Mouse (Mus musculus) limb, embryonic 11.5 days (tissue): ENCODE measurements around the gene Nuak2. TPM values are rescaled to one million over a fixed set of nuclear protein-coding genes. Genes with fewer than 3 reads are reported as not detected.

Source experiments
- ATAC-seq: fragments of 200-750 bp; cut with Nextera tagmentation; 2 replicates; pipeline ENCODE4 v1.8.0; 2017; ENCODE audit warnings: low read depth; ENCODE audit not compliant: insufficient number of reproducible peaks, low FRiP score, low TSS enrichment
- DNase-seq: peaks from one replicate; pipeline ENCODE4 v3.0.0-alpha.2; 2015; ENCODE audit warnings: low spot score
- H3K27ac ChIP-seq: fragments of 300-500 bp; sonication (generic); replicated peaks from 2 replicates; pipeline ENCODE4 v1.5.1; 2014; ENCODE audit warnings: low read depth, mild to moderate bottlenecking, low read length
- H3K27me3 ChIP-seq: fragments of 300-500 bp; sonication (generic); 2 replicates; pipeline ENCODE4 v1.6.1; 2014; ENCODE audit warnings: mild to moderate bottlenecking, low read length, mixed read lengths; ENCODE audit not compliant: control insufficient read depth, insufficient read depth
- H3K36me3 ChIP-seq: fragments of 300-500 bp; sonication (generic); 2 replicates; pipeline ENCODE4 v1.6.1; 2014; ENCODE audit warnings: mild to moderate bottlenecking, low read length, moderate library complexity, mixed read lengths; ENCODE audit not compliant: control insufficient read depth, insufficient read depth
- H3K4me1 ChIP-seq: fragments of 300-500 bp; sonication (generic); 2 replicates; pipeline ENCODE4 v1.6.1; 2014; ENCODE audit warnings: low read length, mixed read lengths; ENCODE audit not compliant: control insufficient read depth, insufficient read depth
- H3K4me2 ChIP-seq: fragments of 300-500 bp; sonication (generic); 2 replicates; pipeline ENCODE4 v1.6.1; 2014; ENCODE audit warnings: low read depth, mild to moderate bottlenecking, moderate library complexity; ENCODE audit not compliant: severe bottlenecking
- H3K4me3 ChIP-seq: fragments of 300-500 bp; sonication (generic); 2 replicates; pipeline ENCODE4 v1.5.1; 2014; ENCODE audit warnings: low read depth, low read length
- H3K9ac ChIP-seq: fragments of 300-500 bp; sonication (generic); 2 replicates; pipeline ENCODE4 v1.6.1; 2014; ENCODE audit warnings: mild to moderate bottlenecking, low read length
- H3K9me3 ChIP-seq: fragments of 300-500 bp; sonication (generic); 2 replicates; pipeline ENCODE4 v1.6.1; 2016; ENCODE audit warnings: low read length; ENCODE audit not compliant: control insufficient read depth
- WGBS: fragments of 180-500 bp; shearing (Covaris S2); extraction: QIAGEN DNeasy Blood & Tissue Kit; methylation state at CpG from one replicate; pipeline ENCODE4 v1.1.7; 2014; 5-methylcytosine and 5-hydroxymethylcytosine counted together
- polyA plus RNA-seq: library from polyadenylated mRNA; unstranded; fragments of >200 nt; fragmentation: Nextera tagmentation; extraction: Ambion mirVana; gene quantifications from 2 replicates; pipeline ENCODE4 v1.2.1, GENCODE M21; 2014

The Nuak2 gene
- polyA plus RNA-seq, 1 experiment from 2014 or later = 0.56 TPM

GRCm38 (mm10) chr1:132281523-132282176, 34.3 kb upstream of the Nuak2 start:
- 23% methylated on average over 8 of the region's 8 CpGs for WGBS
- H3K27me3 ChIP-seq = no peaks in the 10 kb centered on the region

GRCm38 (mm10) chr1:132282177-132282536, 33.8 kb upstream of the Nuak2 start:
- no peak overlapping the region for H3K9ac ChIP-seq
- H3K4me1 ChIP-seq = no peaks in the 10 kb centered on the region
- DNase-seq = no peak
- no peaks in the 10 kb centered on the region for H3K27me3 ChIP-seq
- no peak overlapping the region for H3K4me2 ChIP-seq
- no peaks in the 10 kb centered on the region for H3K9me3 ChIP-seq
- H3K36me3 ChIP-seq = no peaks in the 10 kb centered on the region
- no peak for ATAC-seq
- 84% methylated on average over 2 of the region's 2 CpGs for WGBS
- no peak overlapping the region for H3K27ac ChIP-seq
- no peak overlapping the region for H3K4me3 ChIP-seq

More at GRCm38 (mm10) chr1:132281523-132282176, 34.3 kb upstream of the Nuak2 start:
- H3K4me2 ChIP-seq = no peak overlapping the region
- H3K27ac ChIP-seq = no peak overlapping the region
- no peaks in the 10 kb centered on the region for H3K36me3 ChIP-seq
- H3K9me3 ChIP-seq = no peaks in the 10 kb centered on the region
- no peaks in the 10 kb centered on the region for H3K4me1 ChIP-seq
- H3K9ac ChIP-seq = no peak overlapping the region
- H3K4me3 ChIP-seq = no peak overlapping the region
- ATAC-seq (no peak), DNase-seq (no peak)

GRCm38 (mm10) chr1:132283018-132283417, 32.9 kb upstream of the Nuak2 start:
- Histone ChIP-seq H3K27me3 (no peaks in the 10 kb centered on the region), H3K4me1 (no peaks in the 10 kb centered on the region), H3K27ac (no peak overlapping the region), H3K36me3 (no peaks in the 10 kb centered on the region), H3K4me3 (no peak overlapping the region), H3K4me2 (no peak overlapping the region), H3K9me3 (no peaks in the 10 kb centered on the region), H3K9ac (no peak overlapping the region)
- ATAC-seq (no peak), DNase-seq (no peak)
- WGBS = 79% methylated on average over 13 of the region's 13 CpGs

- Histone ChIP-seq H3K27ac (no peak overlapping the region), H3K9me3 (no peaks in the 10 kb centered on the region), H3K9ac (no peak overlapping the region), H3K4me1 (peaks cover 7% of the 10 kb centered on the region), H3K4me3 (no peak overlapping the region), H3K27me3 (no peaks in the 10 kb centered on the region), H3K36me3 (no peaks in the 10 kb centered on the region), H3K4me2 (no peak overlapping the region; the same call in 1 of the 2 replicates)
- no peak for DNase-seq
- no peak for ATAC-seq
- 89% methylated on average over 1 of the region's 1 CpGs for WGBS
These were observed 29.2 kb upstream of the Nuak2 start for GRCm38 (mm10) chr1:132286735-132287134.

- DNase-seq = no peak
- no peak for ATAC-seq
- Histone ChIP-seq H3K27me3 (no peaks in the 10 kb centered on the region), H3K4me3 (no peak overlapping the region), H3K27ac (no peak overlapping the region), H3K9me3 (no peaks in the 10 kb centered on the region), H3K9ac (no peak overlapping the region), H3K36me3 (no peaks in the 10 kb centered on the region), H3K4me2 (no peak overlapping the region), H3K4me1 (peaks cover 14% of the 10 kb centered on the region)
- 77% methylated on average over 2 of the region's 2 CpGs for WGBS
These were observed 28.5 kb upstream of the Nuak2 start for GRCm38 (mm10) chr1:132287445-132287844.

GRCm38 (mm10) chr1:132287991-132288451, 27.9 kb upstream of the Nuak2 start:
- 21% methylated on average over 11 of the region's 11 CpGs for WGBS
- Histone ChIP-seq H3K9ac (no peak overlapping the region), H3K27ac (no peak overlapping the region), H3K4me1 (peaks cover 20% of the 10 kb centered on the region), H3K9me3 (no peaks in the 10 kb centered on the region), H3K27me3 (no peaks in the 10 kb centered on the region), H3K36me3 (no peaks in the 10 kb centered on the region), H3K4me3 (no peak overlapping the region), H3K4me2 (no peak overlapping the region)
- ATAC-seq = no peak
- no peak for DNase-seq

- Histone ChIP-seq H3K27ac (no peak overlapping the region), H3K4me2 (no peak overlapping the region), H3K9ac (no peak overlapping the region), H3K9me3 (no peaks in the 10 kb centered on the region), H3K27me3 (no peaks in the 10 kb centered on the region), H3K4me3 (no peak overlapping the region), H3K4me1 (peaks cover 22% of the 10 kb centered on the region), H3K36me3 (no peaks in the 10 kb centered on the region)
- ATAC-seq (no peak), DNase-seq (no peak)
- 83% methylated on average over 6 of the region's 6 CpGs for WGBS
These were observed 26.0 kb upstream of the Nuak2 start for GRCm38 (mm10) chr1:132289965-132290364.

- 28% methylated on average over 11 of the region's 11 CpGs for WGBS
- Histone ChIP-seq H3K4me3 (no peak overlapping the region), H3K27me3 (no peaks in the 10 kb centered on the region; the same call in 1 of the 2 replicates), H3K4me2 (no peak overlapping the region), H3K9ac (no peak overlapping the region), H3K9me3 (no peaks in the 10 kb centered on the region), H3K27ac (no peak overlapping the region; the same call in 1 of the 2 replicates), H3K36me3 (no peaks in the 10 kb centered on the region), H3K4me1 (peaks cover 22% of the 10 kb centered on the region)
- ATAC-seq (no peak), DNase-seq (no peak)
These were observed 24.8 kb upstream of the Nuak2 start for GRCm38 (mm10) chr1:132290921-132291675.
